Mouse (Mus musculus) myocyte (in vitro differentiated cells): Measurements from ENCODE around the gene Ssbp2. TPM values are rescaled to one million over a fixed set of nuclear protein-coding genes. Genes with fewer than 3 reads are reported as not detected.

Experiments used
- H3K27me3 ChIP-seq: one replicate; pipeline ENCODE4 v1.6.1; 2011; ENCODE audit not compliant: control insufficient read depth, insufficient read depth, insufficient read length
- H3K36me3 ChIP-seq: one replicate; pipeline ENCODE4 v1.6.1; 2011; ENCODE audit not compliant: control insufficient read depth, insufficient read depth
- H3K4me2 ChIP-seq: one replicate; pipeline ENCODE4 v1.6.1; 2011; ENCODE audit warnings: low read depth, control low read depth
- H3K4me3 ChIP-seq: one replicate; pipeline ENCODE4 v1.5.1; 2011; ENCODE audit warnings: mild to moderate bottlenecking, control low read depth, moderate library complexity
- H3K79me2 ChIP-seq: one replicate; pipeline ENCODE4 v1.6.1; 2011; ENCODE audit not compliant: control insufficient read depth, insufficient read depth
- H3ac ChIP-seq: one replicate; pipeline ENCODE4 v1.6.1; 2011; ENCODE audit not compliant: control insufficient read depth, insufficient read length
- CEBPB ChIP-seq: IDR thresholded peaks from 2 replicates; pipeline ENCODE4 v1.6.1; 2011; ENCODE audit warnings: mild to moderate bottlenecking, moderate library complexity; ENCODE audit not compliant: poor library complexity, insufficient read depth, severe bottlenecking
- E2F4 ChIP-seq: IDR thresholded peaks from one replicate; pipeline ENCODE4 v1.6.1; 2011; ENCODE audit warnings: mild to moderate bottlenecking, control low read depth, moderate library complexity; ENCODE audit not compliant: insufficient read depth
- MAX ChIP-seq: IDR thresholded peaks from one replicate; pipeline ENCODE4 v1.6.1; 2011; ENCODE audit warnings: low read depth, mild to moderate bottlenecking, control low read depth
- MYOD1 ChIP-seq, 3 experiments: IDR thresholded peaks; one replicate each; pipeline ENCODE4 v1.6.1; 2011; ENCODE audit warnings: control low read depth in 2 of 3, low read depth in 2 of 3, mild to moderate bottlenecking in 2 of 3, moderate library complexity in 1 of 3; ENCODE audit not compliant: insufficient read length in 2 of 3, control insufficient read depth in 1 of 3
- MYOG ChIP-seq, 3 experiments: IDR thresholded peaks; one replicate each; pipeline ENCODE4 v1.6.1; 2011; ENCODE audit warnings: control low read depth in 2 of 3, low read depth in 2 of 3, mild to moderate bottlenecking in 2 of 3; ENCODE audit not compliant: insufficient read length in 2 of 3, control insufficient read depth in 1 of 3, insufficient read depth in 1 of 3
- POLR2A ChIP-seq: IDR thresholded peaks from one replicate; pipeline ENCODE4 v1.6.1; 2011; ENCODE audit warnings: low read depth, mild to moderate bottlenecking, control low read depth, moderate library complexity; ENCODE audit not compliant: insufficient read length
- POLR2AphosphoS2 ChIP-seq: IDR thresholded peaks from one replicate; pipeline ENCODE4 v1.6.1; 2011; ENCODE audit warnings: low read depth, control low read depth; ENCODE audit not compliant: insufficient read length
- REST ChIP-seq: IDR thresholded peaks from one replicate; pipeline ENCODE4 v1.6.1; 2011; ENCODE audit warnings: mild to moderate bottlenecking, control low read depth, moderate library complexity; ENCODE audit not compliant: insufficient read depth, insufficient read length
- SRF ChIP-seq: IDR thresholded peaks from one replicate; pipeline ENCODE4 v1.6.1; 2011; ENCODE audit warnings: low read depth; ENCODE audit not compliant: control insufficient read depth, insufficient read length
- TCF12 ChIP-seq: IDR thresholded peaks from one replicate; pipeline ENCODE4 v1.6.1; 2011; ENCODE audit warnings: mild to moderate bottlenecking, control low read depth; ENCODE audit not compliant: poor library complexity, insufficient read depth, severe bottlenecking
- TCF3 ChIP-seq: IDR thresholded peaks from one replicate; pipeline ENCODE4 v1.6.1; 2011; ENCODE audit warnings: low read depth, control low read depth; ENCODE audit not compliant: insufficient read length
- USF1 ChIP-seq: IDR thresholded peaks from one replicate; pipeline ENCODE4 v1.6.1; 2011; ENCODE audit warnings: low read depth, mild to moderate bottlenecking, control low read depth, moderate library complexity
- polyA plus RNA-seq: library from polyadenylated mRNA; unstranded; fragments of >200 nt; fragmentation: generic; extraction: Trizol; gene quantifications from one replicate; pipeline ENCODE4 v1.2.1, GENCODE M21; 2012; ENCODE audit warnings: missing spikeins

Ssbp2 gene
- polyA plus RNA-seq, result 52.1 TPM

GRCm38 (mm10) chr13:91459896-91460620 lies at the start of gene Ssbp2:
TSS of gene Ssbp2 (plus strand) at chr13:91460283.
- TF ChIP-seq POLR2AphosphoS2 (peak; percentile 25), MYOG (IDR thresholded peaks at IDR 0.05; ENCODE audit: control insufficient read depth in 1 of 3, insufficient read depth in 1 of 3, insufficient read length in 2 of 3, low read depth in 2 of 3) (no peak), SRF (no peak)
- Histone ChIP-seq H3K4me2 (peak within 1 kb of the TSS; percentile 77), H3K27me3 (no peaks in the 10 kb centered on the region)

GRCm38 (mm10) chr13:91413752-91414503 lies 46.2 kb upstream of the Ssbp2 start:
- no peak overlapping the region for H3K4me3 ChIP-seq
- H3K36me3 ChIP-seq, result no peaks in the 10 kb centered on the region
- H3K79me2 ChIP-seq, result no peaks in the 10 kb centered on the region
- no peaks in the 10 kb centered on the region for H3K27me3 ChIP-seq
- no peak overlapping the region for H3K4me2 ChIP-seq
- no peak overlapping the region for H3ac ChIP-seq
- TF ChIP-seq MYOD1 (IDR thresholded peaks at IDR 0.05; ENCODE audit: control insufficient read depth in 1 of 3, insufficient read length in 2 of 3, low read depth in 2 of 3) (no peak), E2F4 (no peak), MAX (no peak), TCF3 (no peak), SRF (no peak), POLR2A (no peak), REST (no peak), POLR2AphosphoS2 (no peak), TCF12 (no peak), USF1 (no peak)

More at GRCm38 (mm10) chr13:91459896-91460620, at the start of gene Ssbp2:
- H3ac ChIP-seq, result peak within 1 kb of the TSS; percentile 99
- peak within 1 kb of the TSS; percentile 30 for H3K4me3 ChIP-seq
- peaks cover 30% of the 10 kb centered on the region for H3K79me2 ChIP-seq
- no peaks in the 10 kb centered on the region for H3K36me3 ChIP-seq

GRCm38 (mm10) chr13:91415896-91416295 lies 44.2 kb upstream of the Ssbp2 start:
- Histone ChIP-seq H3K36me3 (no peaks in the 10 kb centered on the region), H3K4me2 (no peak overlapping the region), H3K79me2 (no peaks in the 10 kb centered on the region), H3ac (no peak overlapping the region), H3K4me3 (no peak overlapping the region), H3K27me3 (no peaks in the 10 kb centered on the region)
- TF ChIP-seq MYOD1 (IDR thresholded peaks at IDR 0.05; ENCODE audit: control insufficient read depth in 1 of 3, insufficient read length in 2 of 3, low read depth in 2 of 3) (no peak), CEBPB (no peak), POLR2AphosphoS2 (no peak), E2F4 (no peak), TCF12 (no peak)

GRCm38 (mm10) chr13:91416698-91417097 lies 43.4 kb upstream of the Ssbp2 start:
- no peak overlapping the region for H3ac ChIP-seq
- H3K27me3 ChIP-seq, result no peaks in the 10 kb centered on the region
- no peak overlapping the region for H3K4me2 ChIP-seq
- H3K79me2 ChIP-seq, result no peaks in the 10 kb centered on the region
- no peak for TF ChIP-seq MAX
- TF ChIP-seq SRF, result no peak
- TF ChIP-seq REST, result no peak
- TF ChIP-seq POLR2A, result no peak
- TF ChIP-seq MYOD1 (IDR thresholded peaks at IDR 0.05; ENCODE audit: control insufficient read depth in 1 of 3, insufficient read length in 2 of 3, low read depth in 2 of 3), result no peak
- no peak for TF ChIP-seq POLR2AphosphoS2
- no peak for TF ChIP-seq TCF12
- H3K4me3 ChIP-seq, result no peak overlapping the region
- H3K36me3 ChIP-seq, result no peaks in the 10 kb centered on the region

GRCm38 (mm10) chr13:91421387-91421949 lies 38.6 kb upstream of the Ssbp2 start:
- Histone ChIP-seq H3K4me3 (no peak overlapping the region), H3K36me3 (no peaks in the 10 kb centered on the region), H3K79me2 (no peaks in the 10 kb centered on the region), H3K4me2 (peak overlapping the region; percentile 54), H3ac (no peak overlapping the region), H3K27me3 (no peaks in the 10 kb centered on the region)
- TF ChIP-seq CEBPB (0 out of 2 replicates have a peak, but pooled peaks have one; percentile 20), SRF (no peak)
